In genomic region chr12:104863653-104864052, GRCm38 (mm10) we compare ENCODE assay signal across 10 mouse cellular contexts. TPM values are rescaled to one million over a fixed set of nuclear protein-coding genes. Genes with fewer than 3 reads are reported as not detected.
DNase-seq lines count a peak whose midpoint lies in the region; ATAC-seq and TF ChIP-seq lines count a peak whose summit lies in the region.
"Had no signal": no experiment of that assay in that cellular context is flagged by ENCODE, and none has a peak within 500 bp of the region (broad histone marks: within the 10 kb centered on the region; RNA-seq: fewer than 3 reads in every experiment).

No protein-coding gene starts in this region.

- no peaks in the 10 kb centered on the region for H3K27me3 ChIP-seq in intestine, postnatal 0 days (replicated peaks; ENCODE audit: control insufficient read depth, insufficient read depth, low read length)
- H3K27me3 ChIP-seq in liver, embryonic 11.5 days (replicated peaks; ENCODE audit: control insufficient read depth, insufficient read depth, low read length), result peaks cover 23% of the 10 kb centered on the region
- no peaks in the 10 kb centered on the region for H3K27me3 ChIP-seq in midbrain, embryonic 15.5 days (replicated peaks)

- peak overlapping the region; percentile 38; the same call in 1 of the 2 replicates for H3K4me3 ChIP-seq in gastrocnemius, adult 2 months
- peak overlapping the region; percentile 86 for H3K4me3 ChIP-seq in intestine, postnatal 0 days (ENCODE audit: low read depth, low read length)
- H3K4me3 ChIP-seq in liver, embryonic 11.5 days (ENCODE audit: low read depth, low read length), result no peak overlapping the region
- no peak overlapping the region for H3K4me3 ChIP-seq in midbrain, embryonic 15.5 days

- H3K27ac ChIP-seq in gastrocnemius, adult 2 months, result no peak overlapping the region
- H3K27ac ChIP-seq in intestine, postnatal 0 days (ENCODE audit: low read depth, low read length), result peak overlapping the region; percentile 81
- H3K27ac ChIP-seq in liver, embryonic 11.5 days (ENCODE audit: low read depth, low read length), result no peak overlapping the region
- H3K27ac ChIP-seq in midbrain, embryonic 15.5 days, result no peak overlapping the region
- H3K27ac ChIP-seq: heart, embryonic 13.5 days had no signal

- ATAC-seq in intestine, postnatal 0 days, result peak; percentile 82
- ATAC-seq in liver, embryonic 11.5 days (replicated peaks; ENCODE audit: low FRiP score), result no peak
- ATAC-seq in midbrain, embryonic 15.5 days (replicated peaks), result no peak

- peak overlapping the region; percentile 95 for H3K4me2 ChIP-seq in intestine, postnatal 0 days (replicated peaks; ENCODE audit: low read depth)
- peak overlapping the region; percentile 13; the same call in 1 of the 2 replicates for H3K4me2 ChIP-seq in liver, embryonic 11.5 days
- peak overlapping the region; percentile 1; the same call in 1 of the 2 replicates for H3K4me2 ChIP-seq in midbrain, embryonic 15.5 days

- 42% methylated on average over 7 of the region's 7 CpGs for WGBS in intestine, postnatal 0 days
- WGBS in liver, embryonic 11.5 days, result 63% methylated on average over 7 of the region's 7 CpGs
- WGBS in midbrain, embryonic 15.5 days, result 85% methylated on average over 7 of the region's 7 CpGs

- no peaks in the 10 kb centered on the region for H3K36me3 ChIP-seq in intestine, postnatal 0 days (ENCODE audit: control insufficient read depth, insufficient read depth)
- H3K36me3 ChIP-seq in liver, embryonic 11.5 days (ENCODE audit: control insufficient read depth, insufficient read depth, low read length), result no peaks in the 10 kb centered on the region
- no peaks in the 10 kb centered on the region for H3K36me3 ChIP-seq in midbrain, embryonic 15.5 days (replicated peaks)
- H3K36me3 ChIP-seq: heart, embryonic 13.5 days had no signal

- no peak for TF ChIP-seq CTCF in gastrocnemius, adult 2 months (IDR thresholded peaks at IDR 0.05)
- no peak for TF ChIP-seq CTCF in intestine, postnatal 0 days (IDR thresholded peaks at IDR 0.05; ENCODE audit: low read depth)

- intact Hi-C loops in gastrocnemius, adult 2 months (cut with DNase I), result no loop called here

- no peak for DNase-seq in gastrocnemius, adult 2 months
- no peak for DNase-seq in gastrocnemius, postnatal 25 days
- no peak for DNase-seq in liver, embryonic 11.5 days (ENCODE audit: low spot score)
- DNase-seq in B cell, adult 2 months, result no peak
- DNase-seq in thymus, postnatal 0 days (ENCODE audit: low spot score), result no peak
- DNase-seq in T-cell, adult 2 months (ENCODE audit: low spot score), result no peak
- DNase-seq: cerebellum, adult 9-11 months had no signal

- H3K9ac ChIP-seq in intestine, postnatal 0 days (ENCODE audit: low read depth, low read length), result no peak overlapping the region; the same call in 1 of the 2 replicates
- no peak overlapping the region for H3K9ac ChIP-seq in liver, embryonic 11.5 days (ENCODE audit: low read depth, low read length)
- H3K9ac ChIP-seq in midbrain, embryonic 15.5 days, result no peak overlapping the region

- no peaks in the 10 kb centered on the region for H3K9me3 ChIP-seq in intestine, postnatal 0 days (ENCODE audit: control insufficient read depth)
- no peaks in the 10 kb centered on the region for H3K9me3 ChIP-seq in liver, embryonic 11.5 days (ENCODE audit: control insufficient read depth, low read length)
- H3K9me3 ChIP-seq in midbrain, embryonic 15.5 days, result no peaks in the 10 kb centered on the region
- H3K9me3 ChIP-seq: heart, embryonic 13.5 days had no signal

- 0 out of 2 replicates have a peak, but pooled peaks cover 3% of the 10 kb centered on the region for H3K4me1 ChIP-seq in intestine, postnatal 0 days (replicated peaks; ENCODE audit: control insufficient read depth, insufficient read depth, low read length)
- no peaks in the 10 kb centered on the region; the same call in 1 of the 2 replicates for H3K4me1 ChIP-seq in liver, embryonic 11.5 days (replicated peaks; ENCODE audit: control insufficient read depth, insufficient read depth, low read length)
- H3K4me1 ChIP-seq in midbrain, embryonic 15.5 days, result peaks cover 16% of the 10 kb centered on the region

RNA-seq across cellular contexts. Expression of gene Clmn, which starts 1.2 kb away (rescaled TPM):
- 1 to 10 TPM; 2.6 to 3.2 TPM for total RNA-seq in gastrocnemius, adult 2 months (2021)
- total RNA-seq in gastrocnemius, postnatal 25 days (2021), result 1 to 10 TPM; 2.6 to 4.2 TPM
- 8.8 and 9.3 TPM in 2 replicates for polyA plus RNA-seq in intestine, postnatal 0 days (2015; fragmentation: Nextera tagmentation; extraction: Ambion mirVana)
- 1.5 and 2.1 TPM in 2 replicates for polyA plus RNA-seq in liver, embryonic 11.5 days (2014; fragmentation: Nextera tagmentation; extraction: Ambion mirVana)
- polyA plus RNA-seq in midbrain, embryonic 15.5 days (2015; fragmentation: Nextera tagmentation; extraction: Ambion mirVana), result 1.4 and 1.7 TPM in 2 replicates
- 0.62 and 0.65 TPM in 2 replicates for polyA plus RNA-seq in thymus, postnatal 0 days (2015; fragmentation: Nextera tagmentation; extraction: Ambion mirVana)

Comparison
In these comparisons a context has a peak if more than half of its experiments do, and no peak if none do; other contexts are left out.
1. H3K4me3 ChIP-seq: peak in gastrocnemius, adult 2 months (single experiment) and intestine, postnatal 0 days (single experiment); none in liver, embryonic 11.5 days (single experiment) and midbrain, embryonic 15.5 days (single experiment).
2. H3K4me2 ChIP-seq: peak in every context shown above with its lines; median percentile 95 in intestine, postnatal 0 days; 13 in liver, embryonic 11.5 days; 1 in midbrain, embryonic 15.5 days.